Mouse (Mus musculus) erythroblast, embryonic 14.5 days (primary cell): ENCODE data around the gene Dnajb4.
"Not testable (repeated sequence)": the region's sequence is repeated elsewhere in the genome, so short reads cannot be mapped to it uniquely, and the experiment has no call there.

ENCODE experiments used
- GATA1 ChIP-seq: IDR thresholded peaks from 2 replicates; pipeline ENCODE4 v1.6.1; 2012; ENCODE audit warnings: low read length, inconsistent platforms, mixed read lengths
- TAL1 ChIP-seq: IDR thresholded peaks from 3 replicates; pipeline ENCODE4 v1.6.1; 2012; ENCODE audit warnings: low read length, inconsistent platforms, mixed read lengths

DNA sequence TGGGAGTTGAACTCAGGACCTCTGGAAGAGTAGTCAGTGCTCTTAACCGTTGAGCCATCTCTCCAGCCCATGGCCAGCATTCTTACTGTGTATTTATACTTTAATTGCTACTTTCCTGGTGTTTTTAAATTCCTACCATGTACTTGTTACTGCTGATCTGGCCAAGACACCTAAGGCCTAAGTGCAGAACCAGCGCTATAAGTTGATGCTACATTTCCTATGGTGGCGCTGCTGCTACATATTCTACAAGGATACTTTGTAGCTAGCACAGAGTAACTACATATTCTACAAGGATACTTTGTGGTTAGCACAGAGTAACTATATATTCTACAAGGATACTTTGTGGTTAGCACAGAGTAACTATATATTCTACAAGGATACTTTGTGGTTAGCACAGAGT, 70.8 kb downstream of the Dnajb4 start:
- not testable (repeated sequence) for TF ChIP-seq GATA1, TAL1
